Mouse (Mus musculus) large intestine, adult 2 months (tissue): ENCODE data around the gene Slc25a17. TPM values are rescaled to one million over a fixed set of nuclear protein-coding genes. Genes with fewer than 3 reads are reported as not detected.

Experiments
- DNase-seq: peaks from one replicate; pipeline ENCODE4 v3.0.0-alpha.2; 2012; ENCODE audit warnings: low read depth, low spot score
- WGBS: fragments of 180-500 bp; shearing (Covaris S2); methylation state at CpG from one replicate; pipeline ENCODE4 v1.1.7; 2018; 5-methylcytosine and 5-hydroxymethylcytosine counted together
- polyA plus RNA-seq: library from polyadenylated mRNA; depleted of rRNA; stranded (reverse); fragments of >200 nt; gene quantifications from 2 replicates; pipeline ENCODE4 v1.2.3, GENCODE M21; 2012

Gene Slc25a17
- polyA plus RNA-seq, 1 experiment, result 25.2 TPM

DNA sequence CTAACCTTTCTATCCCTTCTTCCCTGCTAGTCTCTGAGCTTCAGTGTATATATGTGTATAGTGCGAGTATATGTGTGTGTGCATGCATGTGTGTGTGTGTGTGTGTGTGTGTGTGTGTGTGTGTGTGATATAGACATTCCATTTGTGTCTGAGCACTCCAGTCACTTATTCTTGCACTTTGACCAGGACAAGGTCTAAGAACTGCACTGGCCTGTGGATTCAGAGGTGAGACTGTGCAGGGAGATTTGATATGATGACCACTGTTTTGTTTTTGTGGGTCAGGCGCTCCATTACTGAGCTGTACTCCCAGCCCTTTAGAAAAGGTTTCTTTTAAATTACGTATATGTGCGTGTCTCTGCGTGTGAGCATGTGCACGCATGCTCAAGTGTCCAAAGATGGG, 54.1 kb downstream of the Slc25a17 start:
- no peak for DNase-seq
- 97% methylated on average over 6 of the region's 6 CpGs for WGBS

- WGBS, result 45% methylated on average over 8 of the region's 8 CpGs
- no peak for DNase-seq
Measured at GRCm38 (mm10) chr15:81305035-81305434, 55.6 kb downstream of the Slc25a17 start.

DNA sequence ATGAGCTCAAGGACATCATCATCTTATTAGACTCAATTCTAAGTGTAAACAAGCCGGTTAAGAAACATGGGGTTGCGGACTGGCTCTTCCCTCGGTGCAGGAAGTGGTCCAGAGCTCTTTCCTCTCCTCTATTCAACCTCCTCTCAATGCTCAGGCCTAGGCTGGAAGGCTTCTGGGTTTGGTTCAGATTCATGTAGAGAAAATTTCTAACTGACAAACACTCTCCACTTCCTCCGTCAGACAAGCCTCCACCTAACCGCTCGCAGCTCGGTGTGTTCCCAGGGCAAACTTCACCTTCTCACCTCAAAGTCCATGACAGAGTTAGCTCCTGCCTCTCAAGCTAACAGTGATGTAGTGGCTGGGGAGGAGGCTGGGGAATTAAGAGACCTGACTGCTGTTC, 56.6 kb downstream of the Slc25a17 start:
- 93% methylated on average over 7 of the region's 7 CpGs for WGBS
- no peak for DNase-seq

DNA sequence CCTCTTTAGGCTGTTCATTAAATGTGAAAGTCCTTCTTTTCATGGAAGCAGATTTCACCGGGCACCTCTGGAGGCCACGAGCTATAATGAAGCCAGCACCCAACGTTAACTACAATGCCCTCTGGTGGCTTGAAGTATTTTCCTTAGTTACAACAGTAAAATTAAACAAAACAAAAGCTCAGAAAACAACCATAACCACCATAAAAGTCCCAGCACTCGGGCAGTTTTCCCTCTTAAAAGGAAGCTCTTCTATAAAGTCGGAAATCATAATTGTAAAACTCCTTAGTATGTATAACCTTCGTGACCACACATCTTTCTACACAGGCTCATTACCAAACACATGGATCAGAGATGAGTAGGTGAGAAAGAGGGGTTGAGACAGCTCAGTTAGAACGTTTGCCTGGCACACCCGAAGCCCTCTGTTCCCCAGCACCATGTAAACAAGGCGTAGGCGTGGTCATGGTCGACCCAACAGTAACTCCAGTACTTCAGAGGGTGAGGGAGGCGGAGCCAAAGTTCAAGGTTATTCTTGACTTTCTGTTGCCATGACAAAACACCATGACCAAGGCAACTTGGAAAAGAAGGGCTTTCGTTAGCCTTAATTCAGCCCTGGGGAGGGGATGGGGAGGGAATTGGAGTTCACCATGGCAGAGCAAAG, 58.3 kb downstream of the Slc25a17 start:
- WGBS, result 19% methylated on average over 13 of the region's 13 CpGs
- no peak for DNase-seq

DNA sequence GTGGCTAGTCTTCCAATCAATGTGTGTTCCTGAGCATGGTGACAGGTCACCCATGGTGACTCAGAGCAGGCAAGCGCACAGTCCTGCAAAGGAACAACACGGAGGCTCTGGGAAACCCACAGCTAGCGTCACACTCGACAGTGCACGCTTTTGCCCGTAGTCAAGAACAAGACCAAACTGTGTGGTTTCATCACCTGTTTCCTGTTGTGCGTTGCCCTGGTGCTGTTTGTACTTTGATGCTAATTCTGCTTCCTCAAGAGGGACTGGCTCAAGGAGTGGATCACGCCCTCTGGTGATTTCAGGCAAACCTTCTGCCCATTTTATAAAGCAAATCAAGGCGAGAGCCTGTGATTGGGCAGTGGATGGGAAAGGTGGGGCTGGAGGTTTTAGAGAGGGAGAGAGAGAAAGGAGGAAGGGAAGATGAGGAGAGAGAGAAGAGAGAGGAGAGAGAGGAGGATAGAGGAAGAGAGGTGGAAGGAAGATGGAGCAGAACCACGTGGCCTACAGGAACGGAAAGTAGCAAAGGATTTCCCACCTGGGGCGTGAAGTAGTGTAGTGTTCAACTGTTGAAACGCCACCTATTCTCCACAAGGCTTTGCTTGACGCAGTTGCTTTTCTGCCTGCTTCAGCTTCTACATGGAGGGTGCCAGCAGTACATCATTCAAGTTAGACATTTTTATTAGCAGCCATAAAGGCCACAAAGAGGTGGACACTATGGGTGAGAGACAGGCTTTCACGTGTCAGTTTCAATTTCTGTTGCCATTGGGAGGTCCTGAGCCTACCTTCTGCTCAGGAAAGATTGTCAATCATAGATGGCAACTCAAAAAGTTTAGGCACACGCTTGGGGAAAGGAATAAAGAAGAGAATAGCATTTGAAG, 59.2 kb downstream of the Slc25a17 start:
- peak; percentile 67 for DNase-seq
- 17% methylated on average over 16 of the region's 16 CpGs for WGBS

DNA sequence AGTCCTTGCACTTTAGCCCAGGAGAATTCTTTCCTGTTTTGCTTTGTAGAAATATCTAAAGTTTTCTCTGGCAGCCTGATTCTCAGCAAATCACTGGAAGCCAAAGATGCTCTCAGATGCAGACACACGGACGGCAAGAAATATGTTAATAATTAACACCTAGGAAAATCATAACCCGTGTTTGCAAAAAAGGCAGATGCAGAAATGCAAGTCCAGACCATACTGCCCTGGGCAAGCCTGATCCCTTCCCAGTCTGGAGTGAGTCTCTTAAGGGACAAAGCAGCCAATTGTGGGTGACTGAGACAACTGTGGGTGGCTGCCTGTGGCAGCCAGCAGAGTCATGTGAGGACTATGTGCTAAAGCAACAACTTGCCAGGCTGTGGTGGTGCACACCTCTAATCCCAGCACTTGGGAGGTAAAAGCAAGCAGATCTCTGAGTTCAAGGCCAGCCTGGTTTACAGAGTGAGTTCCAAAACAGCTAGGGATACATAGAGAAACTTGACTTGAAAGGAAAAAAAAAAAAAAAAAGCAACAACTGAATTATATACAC, 60.0 kb downstream of the Slc25a17 start:
- 19% methylated on average over 3 of the region's 3 CpGs for WGBS
- DNase-seq, result no peak

DNA sequence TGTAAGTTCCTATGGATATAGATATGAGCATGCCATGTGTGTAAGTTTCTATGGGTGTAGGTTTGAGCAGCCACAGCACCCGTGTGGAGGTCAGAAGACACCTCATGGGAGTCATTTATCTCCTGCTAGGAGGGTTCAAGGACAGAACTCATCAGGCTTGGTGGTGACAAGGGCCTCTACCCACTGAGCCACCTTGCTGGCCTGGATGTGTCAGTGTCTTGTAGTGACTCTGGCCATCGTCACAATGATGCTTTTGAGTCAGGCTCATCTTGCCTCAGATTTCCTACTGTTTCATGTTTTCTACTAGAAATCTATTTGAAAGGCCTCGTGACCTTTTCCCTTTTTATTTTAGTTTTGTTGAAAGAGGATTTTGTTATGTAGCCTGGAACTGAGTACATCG, 61.1 kb downstream of the Slc25a17 start:
- DNase-seq, result no peak
- 86% methylated on average over 4 of the region's 4 CpGs for WGBS

DNA sequence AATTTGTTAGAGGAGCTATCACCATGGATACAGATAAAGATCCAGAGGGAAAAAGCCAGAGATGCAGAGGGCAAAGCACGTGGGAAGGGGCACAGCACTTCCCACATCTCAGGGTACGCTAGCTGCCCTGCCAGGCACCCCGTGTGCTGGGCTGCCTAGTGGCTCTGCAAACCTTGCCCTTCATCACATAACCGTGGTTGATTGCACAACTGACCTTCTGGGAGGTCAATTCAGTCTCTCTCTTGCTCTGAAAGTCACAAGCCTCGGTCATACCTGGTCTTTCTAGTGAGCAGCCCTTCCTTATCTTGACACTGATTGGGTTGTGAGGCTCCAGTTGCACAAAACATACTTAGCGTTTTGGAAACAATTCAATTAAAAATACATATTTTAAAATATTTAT, 62.4 kb downstream of the Slc25a17 start:
- WGBS, result 78% methylated on average over 6 of the region's 6 CpGs
- no peak for DNase-seq

- 92% methylated on average over 3 of the region's 3 CpGs for WGBS
- DNase-seq, result no peak
Measured at GRCm38 (mm10) chr15:81297543-81297942, 63.1 kb downstream of the Slc25a17 start.

DNA sequence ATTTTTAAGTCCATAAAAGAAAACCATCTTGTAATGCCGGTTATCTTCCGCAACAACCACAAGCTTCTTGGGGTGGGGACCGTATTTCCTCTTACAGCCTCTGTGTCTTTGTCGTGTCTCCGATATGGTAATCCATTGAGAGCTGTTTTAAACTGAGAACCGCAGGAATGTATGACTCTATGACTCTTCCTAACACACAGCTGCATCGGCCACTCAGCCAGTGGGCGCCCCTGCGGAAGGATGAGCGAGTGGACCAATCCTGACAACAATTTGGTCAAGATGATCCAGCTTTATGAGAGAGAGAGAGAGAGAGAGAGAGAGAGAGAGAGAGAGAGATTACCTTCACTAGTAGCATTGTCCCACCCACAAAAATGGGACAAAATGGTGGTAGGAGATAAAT, 65.7 kb downstream of the Slc25a17 start:
- WGBS, result 88% methylated on average over 10 of the region's 10 CpGs
- DNase-seq, result no peak

DNA sequence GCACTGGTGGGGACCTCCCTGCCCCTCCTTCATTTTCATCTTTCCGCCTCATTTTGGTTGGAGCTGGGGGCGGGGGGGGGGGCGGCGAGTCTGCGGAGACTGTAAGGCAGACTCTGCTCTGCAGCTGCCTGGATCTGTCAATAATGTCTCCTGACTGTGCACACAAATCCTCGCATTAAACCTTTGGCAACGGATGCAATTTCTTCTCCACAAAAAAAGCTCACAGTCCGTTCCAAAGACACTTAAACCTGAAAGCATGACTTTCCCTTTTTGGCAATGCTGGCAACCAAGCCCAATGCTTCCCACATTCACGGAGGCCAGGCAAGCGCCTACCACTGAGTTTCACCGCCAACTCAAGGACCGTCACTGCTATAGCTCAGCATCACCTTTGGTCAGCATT, 66.2 kb downstream of the Slc25a17 start:
- DNase-seq, result no peak
- WGBS, result 55% methylated on average over 12 of the region's 12 CpGs

- 71% methylated on average over 9 of the region's 9 CpGs for WGBS
- no peak for DNase-seq
Measured at GRCm38 (mm10) chr15:81290747-81291146, 69.9 kb downstream of the Slc25a17 start.

DNA sequence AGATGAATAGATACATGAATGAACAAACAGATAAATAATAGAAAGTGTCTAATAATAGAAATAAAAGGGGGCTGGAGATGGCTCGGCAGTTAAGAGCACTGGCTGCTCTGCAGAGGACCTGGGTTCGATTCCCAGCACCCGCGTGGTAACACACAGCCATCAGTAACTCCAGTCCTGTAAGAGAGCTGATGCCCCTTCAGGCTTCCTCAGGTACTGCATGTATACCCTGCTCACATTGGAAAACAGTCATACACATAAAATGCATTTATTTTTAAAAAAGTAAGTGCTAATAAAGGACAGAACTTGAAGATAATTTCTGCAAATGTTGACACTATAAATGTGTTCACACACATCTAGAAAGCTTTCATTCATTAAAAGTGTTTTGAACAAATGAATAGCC, 70.4 kb downstream of the Slc25a17 start:
- WGBS, result 91% methylated on average over 4 of the region's 4 CpGs
- no peak for DNase-seq

DNA sequence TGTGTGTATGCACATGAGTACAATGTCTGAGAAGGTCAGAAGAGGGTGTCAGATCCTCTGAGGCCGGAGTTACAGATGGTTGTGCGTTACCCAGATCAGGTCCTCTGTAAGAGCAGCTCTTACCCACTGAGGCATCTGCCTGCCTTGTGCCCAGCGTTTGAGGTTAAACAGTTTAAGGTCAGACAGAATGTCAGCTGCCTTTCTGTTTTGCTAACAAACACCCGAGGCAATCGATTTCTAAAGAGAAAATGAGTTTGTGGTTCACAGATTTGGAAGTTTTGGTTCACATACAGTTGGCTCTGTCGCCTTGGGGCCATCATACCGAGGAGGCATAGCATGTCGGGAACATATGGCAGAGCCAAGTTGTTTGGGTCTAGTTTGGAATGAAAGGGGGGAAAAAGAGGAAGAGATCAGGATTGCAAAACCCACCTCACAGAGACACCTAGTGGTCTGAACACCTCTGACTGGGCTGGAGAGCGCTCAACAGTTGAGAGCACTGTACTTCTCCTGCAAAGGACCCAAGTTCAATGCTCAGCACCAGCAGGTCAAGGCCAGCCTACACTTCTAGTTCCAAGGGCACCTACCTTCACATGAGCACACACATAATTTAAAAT, 76.4 kb downstream of the Slc25a17 start:
- WGBS, result 76% methylated on average over 9 of the region's 9 CpGs
- DNase-seq, result no peak

DNA sequence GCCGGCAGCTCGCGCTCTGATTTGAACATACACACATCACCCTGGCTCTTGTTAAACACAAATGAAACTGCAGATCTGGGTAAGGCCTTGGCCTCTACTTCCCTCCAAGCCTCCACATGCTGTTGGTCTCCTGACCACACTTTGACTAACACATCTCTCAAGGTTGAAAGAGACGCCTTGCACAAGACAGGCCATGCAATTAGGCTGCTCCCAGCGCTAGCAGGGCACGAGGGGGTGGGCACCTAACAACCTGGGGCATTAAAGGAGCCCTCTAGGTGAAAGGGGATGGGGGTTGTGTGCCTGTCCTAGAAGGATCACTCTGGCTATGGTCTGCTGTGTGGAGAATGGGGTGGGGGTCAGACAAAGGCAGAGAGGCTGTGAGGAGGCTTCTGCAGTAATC, 81.9 kb downstream of the Slc25a17 start:
- WGBS, result 97% methylated on average over 6 of the region's 6 CpGs
- no peak for DNase-seq

DNA sequence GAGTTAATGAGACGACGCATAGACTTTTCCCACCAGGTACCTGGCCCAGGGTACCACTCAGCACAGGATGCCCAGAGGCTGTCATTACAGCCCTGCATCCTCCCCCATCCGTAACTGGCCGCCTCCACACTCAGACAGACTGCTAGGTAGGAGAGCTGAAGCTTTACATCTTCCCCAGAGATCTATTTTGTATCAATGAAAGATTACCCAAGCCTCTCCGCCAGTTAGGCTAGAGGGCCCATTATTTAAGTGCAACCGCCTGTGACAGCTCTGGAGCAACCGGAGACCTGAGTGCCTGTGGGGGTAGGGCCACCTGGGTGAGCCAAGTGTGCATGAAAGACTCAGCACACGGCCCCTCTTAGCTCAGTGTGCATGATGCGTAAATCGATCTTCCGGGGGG, 82.7 kb downstream of the Slc25a17 start:
- DNase-seq, result no peak
- WGBS, result 74% methylated on average over 11 of the region's 11 CpGs

- WGBS, result 74% methylated on average over 2 of the region's 2 CpGs
- DNase-seq, result no peak
Measured at GRCm38 (mm10) chr15:81273361-81273760, 87.3 kb downstream of the Slc25a17 start.

DNA sequence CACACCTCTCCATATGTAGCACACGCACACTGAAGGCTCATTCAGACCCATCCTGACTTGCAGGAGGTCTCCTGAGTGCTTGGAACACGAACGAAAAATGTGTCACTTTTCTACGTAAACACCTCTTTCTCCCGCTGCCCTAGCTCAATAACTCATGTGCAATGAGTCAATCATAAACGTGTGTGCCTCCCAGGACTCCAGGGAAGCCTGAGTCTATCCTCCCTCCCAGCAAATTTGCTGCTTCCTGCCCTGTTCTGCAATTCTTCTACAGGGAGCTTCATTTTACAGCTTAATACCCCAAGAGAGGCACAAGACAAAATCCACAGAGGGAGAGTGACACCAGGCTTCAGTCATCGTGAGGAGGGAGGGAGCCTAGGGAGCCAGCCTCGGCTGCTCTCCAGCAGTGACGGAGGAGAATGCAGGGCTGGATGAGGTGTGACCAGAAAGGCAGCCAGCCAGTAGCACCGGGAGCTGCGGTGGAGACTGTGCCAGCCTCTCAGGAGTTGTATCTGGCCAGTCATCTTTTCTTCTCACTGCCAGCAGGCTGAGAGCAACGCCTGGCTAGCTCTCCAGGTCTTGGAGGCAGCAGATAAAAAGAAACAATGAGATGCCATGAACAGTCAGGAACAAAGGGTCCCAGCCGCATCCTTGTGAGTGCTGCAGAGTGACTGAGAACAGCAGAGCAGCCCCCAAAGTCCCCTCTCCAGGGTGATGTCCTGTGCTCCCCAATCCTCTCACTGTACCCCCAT, 88.1 kb downstream of the Slc25a17 start:
- 20% methylated on average over 13 of the region's 13 CpGs for WGBS

More for the DNA sequence above, 88.1 kb downstream of the Slc25a17 start:
- DNase-seq, result no peak
